Mouse (Mus musculus) lung, adult 2 months (tissue): Measurements from ENCODE around the gene Sphkap. TPM values are rescaled to one million over a fixed set of nuclear protein-coding genes. Genes with fewer than 3 reads are reported as not detected.

Experiments
- DNase-seq: peaks from one replicate; pipeline ENCODE4 v3.0.0; 2022
- H3K4me1 ChIP-seq: fragments of 200-500 bp; 2 replicates; pipeline ENCODE4 v1.6.1; 2011; ENCODE audit warnings: low read length; ENCODE audit not compliant: control insufficient read depth, insufficient read depth
- H3K4me3 ChIP-seq: fragments of 200-500 bp; replicated peaks from 2 replicates; pipeline ENCODE3; 2011; ENCODE audit warnings: low read depth, mild to moderate bottlenecking, control low read depth, low read length; ENCODE audit errors: extremely low read depth
- CTCF ChIP-seq: fragments of 200-500 bp; IDR thresholded peaks from 2 replicates; pipeline ENCODE4 v1.5.1; 2011; ENCODE audit warnings: mild to moderate bottlenecking, low read length, control low read depth; ENCODE audit not compliant: insufficient read depth
- POLR2A ChIP-seq: fragments of 200-500 bp; IDR thresholded peaks from 2 replicates; pipeline ENCODE4 v1.6.1; 2011; ENCODE audit warnings: low read depth, mild to moderate bottlenecking, control low read depth, low read length, borderline replicate concordance; ENCODE audit errors: extremely low read depth
- WGBS: fragments of 180-500 bp; shearing (Covaris S2); methylation state at CpG from one replicate; pipeline ENCODE4 v1.1.7; 2018; 5-methylcytosine and 5-hydroxymethylcytosine counted together
- polyA plus RNA-seq: library from polyadenylated mRNA; depleted of rRNA; stranded (reverse); fragments of >200 nt; gene quantifications from 2 replicates; pipeline ENCODE4 v1.2.3, GENCODE M21; 2012; rRNA removed

The Sphkap gene
- polyA plus RNA-seq, 1 experiment: 0.77 TPM

- Histone ChIP-seq H3K4me3 (no peak overlapping the region), H3K4me1 (no peaks in the 10 kb centered on the region)
- TF ChIP-seq POLR2A (no peak), CTCF (no peak)
- WGBS: 61% methylated on average over 1 of the region's 1 CpGs
- DNase-seq: no peak
Measured at GRCm38 (mm10) chr1:83223072-83223471, 184.9 kb downstream of the Sphkap start.

GRCm38 (mm10) chr1:83218260-83218659 is 189.7 kb downstream of the Sphkap start:
- no peak for TF ChIP-seq CTCF
- no peak for TF ChIP-seq POLR2A
- DNase-seq: no peak
- WGBS: 50% methylated on average over 1 of the region's 1 CpGs
- H3K4me3 ChIP-seq: no peak overlapping the region
- H3K4me1 ChIP-seq: no peaks in the 10 kb centered on the region

- Histone ChIP-seq H3K4me3 (no peak overlapping the region), H3K4me1 (no peaks in the 10 kb centered on the region)
- no peak for DNase-seq
- 60% methylated on average over 1 of the region's 1 CpGs for WGBS
- TF ChIP-seq CTCF: no peak
- TF ChIP-seq POLR2A: no peak
Measured at GRCm38 (mm10) chr1:83209981-83210380, 198.0 kb downstream of the Sphkap start.

Other genes with a start within 250 kb of the Sphkap start
- gene Daw1, start 248.4 kb downstream of the Sphkap start, polyA plus RNA-seq: 1.5 and 2.1 TPM in 2 replicates